Mouse (Mus musculus) stomach, postnatal 0 days (tissue): ENCODE results near the gene Tmprss13.

Source experiments
- CTCF ChIP-seq: IDR thresholded peaks from 2 replicates; pipeline ENCODE4 v1.5.1; 2016; ENCODE audit warnings: antibody characterized with exemption, low read depth, mild to moderate bottlenecking, moderate library complexity
- EP300 ChIP-seq: optimal IDR thresholded peaks from 2 replicates; pipeline ENCODE3; 2016; ENCODE audit warnings: antibody characterized with exemption

DNA sequence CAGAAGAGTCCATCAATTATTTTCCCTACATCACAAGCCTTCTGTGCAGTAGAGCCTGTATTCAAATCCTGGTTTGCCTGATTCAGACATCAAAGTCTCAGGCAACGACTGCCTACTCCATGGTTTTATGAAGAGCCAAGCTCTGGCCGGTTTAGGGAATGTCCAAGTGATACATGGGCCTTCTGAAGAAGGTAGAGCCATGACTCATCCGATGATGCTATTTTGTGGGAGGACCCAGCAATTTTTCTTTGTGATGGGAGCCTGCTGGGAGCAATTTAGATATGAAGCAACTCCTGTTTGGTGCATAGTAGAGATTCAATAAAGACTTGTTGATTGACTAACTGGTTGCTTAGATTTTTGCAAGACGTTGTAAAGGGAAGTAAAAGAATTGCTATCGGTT, 10.4 kb upstream of the Tmprss13 start:
- TF ChIP-seq CTCF, result no peak
- TF ChIP-seq EP300, result no peak
